Mouse (Mus musculus) kidney, adult 2 months (tissue): ENCODE data around the gene Tmem102.

ENCODE experiments used
- CTCF ChIP-seq: fragments of 200-500 bp; conservative IDR thresholded peaks from 2 replicates; pipeline ENCODE4 v1.5.1; 2011; ENCODE audit warnings: low read depth, mild to moderate bottlenecking, control low read depth, low read length, moderate library complexity, mixed read lengths; ENCODE audit not compliant: insufficient read depth, insufficient read length
- POLR2A ChIP-seq: fragments of 200-500 bp; IDR thresholded peaks from one replicate; pipeline ENCODE4 v1.6.1; 2011; ENCODE audit warnings: low read depth, low read length, control low read depth

GRCm38 (mm10) chr11:69758971-69759721 is 46.3 kb downstream of the Tmem102 start:
- TF ChIP-seq CTCF (no peak), POLR2A (peak; percentile 39)
